Mouse (Mus musculus) liver, embryonic 15.5 days (tissue): Measurements from ENCODE around the gene Arl4a. TPM values are rescaled to one million over a fixed set of nuclear protein-coding genes. Genes with fewer than 3 reads are reported as not detected.

Source experiments
- ATAC-seq: fragments of 200-750 bp; cut with Nextera tagmentation; 2 replicates; pipeline ENCODE4 v1.8.0; 2017; ENCODE audit warnings: moderate number of reproducible peaks, mild to moderate bottlenecking, moderate library complexity; ENCODE audit not compliant: insufficient read depth
- H3K27ac ChIP-seq: fragments of 300-500 bp; sonication (generic); replicated peaks from 2 replicates; pipeline ENCODE4 v1.5.1; 2015; ENCODE audit warnings: mild to moderate bottlenecking, inconsistent platforms
- H3K27me3 ChIP-seq: fragments of 300-500 bp; sonication (generic); 2 replicates; pipeline ENCODE4 v1.6.1; 2015; ENCODE audit warnings: mild to moderate bottlenecking, inconsistent platforms
- H3K36me3 ChIP-seq: fragments of 300-500 bp; sonication (generic); replicated peaks from 2 replicates; pipeline ENCODE4 v1.6.1; 2015; ENCODE audit warnings: moderate library complexity, mild to moderate bottlenecking, inconsistent platforms
- H3K4me1 ChIP-seq: fragments of 300-500 bp; sonication (generic); replicated peaks from 2 replicates; pipeline ENCODE4 v1.6.1; 2015; ENCODE audit warnings: inconsistent platforms
- H3K4me2 ChIP-seq: fragments of 300-500 bp; sonication (generic); 2 replicates; pipeline ENCODE4 v1.6.1; 2015; ENCODE audit warnings: moderate library complexity, mild to moderate bottlenecking, inconsistent platforms
- H3K4me3 ChIP-seq: fragments of 300-500 bp; sonication (generic); replicated peaks from 2 replicates; pipeline ENCODE4 v1.5.1; 2015; ENCODE audit warnings: mild to moderate bottlenecking, inconsistent platforms
- H3K9ac ChIP-seq: fragments of 300-500 bp; sonication (generic); 2 replicates; pipeline ENCODE4 v1.6.1; 2015; ENCODE audit warnings: moderate library complexity, mild to moderate bottlenecking, inconsistent platforms
- H3K9me3 ChIP-seq: fragments of 300-500 bp; sonication (generic); replicated peaks from 2 replicates; pipeline ENCODE4 v1.6.1; 2016; ENCODE audit warnings: inconsistent platforms
- WGBS: fragments of 180-500 bp; shearing (Covaris S2); methylation state at CpG from one replicate; pipeline ENCODE4 v1.1.7; 2015; ENCODE audit warnings: mixed read lengths; ENCODE audit not compliant: insufficient replicate concordance; 5-methylcytosine and 5-hydroxymethylcytosine counted together
- polyA plus RNA-seq: library from polyadenylated mRNA; unstranded; fragments of >200 nt; fragmentation: Nextera tagmentation; extraction: Ambion mirVana; gene quantifications from 2 replicates; pipeline ENCODE4 v1.2.1, GENCODE M21; 2015

Arl4a gene
- polyA plus RNA-seq, 1 experiment from 2014 or later = 91.3 TPM

DNA sequence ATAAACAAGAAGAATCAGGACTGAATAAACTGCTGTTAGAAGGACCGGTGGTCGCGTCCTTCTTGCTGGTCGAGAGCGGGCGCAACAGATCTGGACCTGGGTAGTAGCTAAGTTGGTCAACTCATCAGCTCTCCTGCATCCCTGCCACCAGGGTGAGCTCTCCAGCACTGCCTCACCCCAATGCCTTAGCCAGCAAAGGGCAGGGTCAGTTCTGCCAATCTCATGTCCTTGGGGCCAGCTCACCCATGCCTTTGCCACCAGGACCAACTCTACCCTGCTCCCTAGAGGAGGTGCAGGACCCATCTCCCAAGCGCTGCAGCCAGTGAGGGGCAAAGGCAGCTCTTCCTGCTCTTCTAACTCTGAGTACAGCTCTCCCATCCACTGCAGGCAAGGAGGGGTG is 52.2 kb downstream of the Arl4a start:
- WGBS = 78% methylated on average over 7 of the region's 7 CpGs
- no peak overlapping the region for H3K9ac ChIP-seq
- H3K36me3 ChIP-seq = no peaks in the 10 kb centered on the region
- no peaks in the 10 kb centered on the region for H3K9me3 ChIP-seq
- H3K27ac ChIP-seq = no peak overlapping the region
- ATAC-seq = no peak
- H3K4me2 ChIP-seq = no peak overlapping the region
- no peaks in the 10 kb centered on the region for H3K4me1 ChIP-seq
- H3K4me3 ChIP-seq = no peak overlapping the region
- H3K27me3 ChIP-seq = no peaks in the 10 kb centered on the region

DNA sequence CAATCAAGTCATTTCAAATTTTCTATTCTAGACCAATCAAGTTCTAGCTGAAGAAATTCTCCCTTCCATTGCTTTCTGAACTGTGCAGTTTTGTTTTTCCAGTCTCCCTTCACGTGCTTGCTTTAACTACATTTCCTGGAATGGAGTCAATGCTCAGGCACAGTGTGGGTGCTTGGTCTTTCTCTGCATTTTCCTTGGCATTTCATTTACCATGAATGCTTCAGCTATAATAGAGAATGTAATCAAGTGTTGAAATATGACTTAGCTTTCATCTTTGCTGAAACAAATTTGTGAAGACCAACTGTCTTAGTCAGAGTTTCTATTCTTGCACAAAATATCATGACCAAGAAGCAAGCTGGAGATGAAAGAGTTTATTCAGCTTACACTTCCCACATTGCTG is 58.0 kb downstream of the Arl4a start:
- Histone ChIP-seq H3K4me3 (no peak overlapping the region), H3K27ac (no peak overlapping the region), H3K27me3 (no peaks in the 10 kb centered on the region), H3K9me3 (no peaks in the 10 kb centered on the region), H3K9ac (no peak overlapping the region), H3K4me2 (no peak overlapping the region), H3K36me3 (no peaks in the 10 kb centered on the region), H3K4me1 (no peaks in the 10 kb centered on the region)
- WGBS = 44% methylated on average over 1 of the region's 1 CpGs
- no peak for ATAC-seq

DNA sequence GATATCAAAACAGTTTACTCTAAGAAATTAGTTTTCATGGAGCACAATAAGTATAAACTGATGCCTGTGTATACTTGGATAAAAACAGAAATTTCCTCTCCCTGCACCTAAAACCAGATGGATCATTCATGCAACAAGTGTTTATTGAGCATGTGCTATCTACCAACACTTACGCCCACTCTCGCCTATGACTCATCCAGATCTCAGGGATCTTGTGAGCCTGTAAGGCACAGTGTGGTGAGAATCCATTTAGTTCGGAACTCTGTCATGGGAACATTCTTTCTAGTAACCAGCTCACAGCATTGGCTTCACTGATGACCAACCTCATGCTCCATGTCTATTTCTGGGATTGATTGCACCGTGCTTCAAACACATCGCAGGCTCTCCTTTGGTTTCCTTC is 58.8 kb downstream of the Arl4a start:
- Histone ChIP-seq H3K4me1 (no peaks in the 10 kb centered on the region), H3K4me2 (no peak overlapping the region), H3K27me3 (no peaks in the 10 kb centered on the region), H3K36me3 (no peaks in the 10 kb centered on the region), H3K27ac (no peak overlapping the region), H3K4me3 (no peak overlapping the region), H3K9me3 (no peaks in the 10 kb centered on the region), H3K9ac (no peak overlapping the region)
- 80% methylated on average over 5 of the region's 5 CpGs for WGBS
- no peak for ATAC-seq

DNA sequence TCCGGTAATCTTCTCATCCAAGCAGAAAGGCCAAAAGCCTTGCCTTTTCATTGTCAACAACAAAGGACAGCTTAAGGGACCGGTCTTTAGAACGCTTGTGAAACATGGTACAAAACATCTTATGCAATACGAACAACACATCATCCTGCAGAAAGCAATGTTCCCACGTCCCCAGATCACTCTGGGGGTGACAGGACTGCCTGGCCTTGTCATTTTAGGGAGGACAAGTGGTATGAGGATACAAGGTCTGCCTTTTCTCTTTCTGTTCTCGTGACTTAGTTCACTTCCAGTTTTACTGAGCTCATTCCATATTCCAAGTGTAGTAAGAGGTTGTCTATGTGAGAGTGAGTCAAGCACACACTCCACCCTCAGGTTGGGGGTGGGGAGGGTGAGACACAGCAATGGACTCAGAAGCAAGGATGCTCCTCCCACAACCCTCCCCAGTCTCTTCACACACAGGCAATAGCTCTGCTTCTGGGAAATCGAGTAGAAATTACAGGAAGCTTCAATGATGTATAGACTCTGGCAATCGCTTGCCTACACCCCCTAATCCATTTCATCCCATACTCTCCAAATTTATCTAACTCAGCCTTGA is 59.7 kb downstream of the Arl4a start:
- no peak for ATAC-seq
- no peak overlapping the region for H3K4me2 ChIP-seq

DNA sequence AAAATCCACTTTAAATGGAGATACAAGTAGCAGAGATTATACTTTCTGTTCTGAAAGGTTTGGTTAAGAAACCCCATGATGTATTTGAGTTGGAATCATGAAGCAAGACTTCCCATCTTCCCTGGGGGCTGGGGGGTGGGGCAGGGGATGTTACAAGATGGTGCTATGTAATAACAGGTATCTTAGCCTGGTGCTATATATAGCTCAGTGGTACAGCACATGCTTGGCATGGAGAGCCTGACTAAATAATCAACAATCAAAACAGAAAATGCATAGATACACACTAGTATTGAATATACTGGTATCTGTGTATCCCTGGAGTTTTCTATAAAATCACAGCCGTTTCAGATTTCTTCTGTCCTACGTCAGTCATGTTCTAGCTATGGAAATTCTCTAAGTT is 61.4 kb downstream of the Arl4a start:
- Histone ChIP-seq H3K36me3 (no peaks in the 10 kb centered on the region), H3K4me3 (no peak overlapping the region), H3K27me3 (no peaks in the 10 kb centered on the region), H3K27ac (no peak overlapping the region), H3K4me2 (no peak overlapping the region), H3K4me1 (no peaks in the 10 kb centered on the region), H3K9ac (no peak overlapping the region), H3K9me3 (no peaks in the 10 kb centered on the region)
- 73% methylated on average over 2 of the region's 2 CpGs for WGBS
- ATAC-seq = no peak

More for the DNA sequence above, 59.7 kb downstream of the Arl4a start:
- no peaks in the 10 kb centered on the region for H3K27me3 ChIP-seq
- no peaks in the 10 kb centered on the region for H3K4me1 ChIP-seq
- H3K9ac ChIP-seq = no peak overlapping the region
- WGBS = 63% methylated on average over 8 of the region's 8 CpGs
- H3K9me3 ChIP-seq = no peaks in the 10 kb centered on the region
- no peak overlapping the region for H3K27ac ChIP-seq
- no peaks in the 10 kb centered on the region for H3K36me3 ChIP-seq
- H3K4me3 ChIP-seq = no peak overlapping the region

DNA sequence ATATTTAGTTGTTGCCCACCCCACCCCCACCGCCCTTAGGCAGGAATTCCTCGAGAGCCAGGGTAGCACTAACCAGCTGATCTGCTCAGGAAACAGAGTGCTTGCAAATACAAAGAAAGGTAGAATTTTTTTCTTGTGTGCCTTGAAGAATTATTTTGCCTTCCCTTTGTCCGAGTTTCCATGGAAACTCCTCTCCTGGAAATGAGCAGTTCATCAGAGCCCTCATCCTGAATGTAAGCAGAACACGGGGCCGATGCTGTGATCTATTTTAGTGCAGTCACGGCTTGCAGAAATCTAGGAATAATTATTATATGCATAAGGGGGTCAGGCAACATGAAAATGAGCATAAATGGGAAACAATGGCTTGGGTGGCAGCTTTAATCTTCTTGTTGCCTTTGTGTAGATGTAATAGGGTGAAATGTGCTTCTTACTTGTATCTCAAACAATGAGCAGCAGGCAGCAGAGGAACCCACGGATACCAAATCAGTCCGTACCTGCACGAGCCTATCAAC is 61.9 kb downstream of the Arl4a start:
- no peaks in the 10 kb centered on the region for H3K36me3 ChIP-seq
- H3K9ac ChIP-seq = no peak overlapping the region
- WGBS = 54% methylated on average over 9 of the region's 9 CpGs
- H3K9me3 ChIP-seq = no peaks in the 10 kb centered on the region
- no peak overlapping the region for H3K4me3 ChIP-seq
- ATAC-seq = no peak
- H3K4me1 ChIP-seq = no peaks in the 10 kb centered on the region
- no peaks in the 10 kb centered on the region for H3K27me3 ChIP-seq
- H3K4me2 ChIP-seq = no peak overlapping the region
- no peak overlapping the region for H3K27ac ChIP-seq

DNA sequence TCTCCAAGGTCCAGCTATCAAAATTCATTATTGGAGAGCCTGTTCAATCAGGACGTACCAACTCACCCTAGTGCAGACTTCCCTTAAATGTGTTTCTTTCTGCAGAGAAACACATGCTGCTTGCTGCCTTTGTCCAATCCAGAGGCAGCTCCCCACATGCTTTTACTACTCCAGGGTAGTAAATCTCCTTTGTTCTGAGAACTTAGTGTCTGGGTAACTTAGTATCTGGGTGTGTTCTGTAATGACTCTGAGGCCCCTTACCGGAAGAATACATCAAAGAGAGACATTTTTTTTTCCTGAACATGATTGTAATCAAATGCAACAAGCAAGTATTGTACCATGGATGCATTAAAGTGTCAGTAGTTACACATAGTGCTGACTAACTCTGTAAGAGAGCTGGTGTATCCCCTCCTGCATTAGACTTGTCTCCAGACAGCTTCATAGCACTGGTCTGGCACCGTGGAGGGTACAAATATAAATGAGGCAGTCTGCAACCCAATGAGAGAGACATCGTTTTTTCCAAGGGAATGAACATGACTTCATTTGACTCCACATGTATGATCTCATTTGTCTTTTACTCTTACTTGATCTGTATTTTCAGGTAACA is 62.7 kb downstream of the Arl4a start:
- H3K9me3 ChIP-seq = no peaks in the 10 kb centered on the region
- WGBS = 52% methylated on average over 4 of the region's 4 CpGs
- no peak overlapping the region for H3K9ac ChIP-seq
- no peaks in the 10 kb centered on the region for H3K36me3 ChIP-seq
- H3K4me1 ChIP-seq = no peaks in the 10 kb centered on the region
- no peak overlapping the region for H3K4me3 ChIP-seq
- H3K27me3 ChIP-seq = no peaks in the 10 kb centered on the region
- H3K27ac ChIP-seq = no peak overlapping the region
- no peak for ATAC-seq
- H3K4me2 ChIP-seq = no peak overlapping the region

DNA sequence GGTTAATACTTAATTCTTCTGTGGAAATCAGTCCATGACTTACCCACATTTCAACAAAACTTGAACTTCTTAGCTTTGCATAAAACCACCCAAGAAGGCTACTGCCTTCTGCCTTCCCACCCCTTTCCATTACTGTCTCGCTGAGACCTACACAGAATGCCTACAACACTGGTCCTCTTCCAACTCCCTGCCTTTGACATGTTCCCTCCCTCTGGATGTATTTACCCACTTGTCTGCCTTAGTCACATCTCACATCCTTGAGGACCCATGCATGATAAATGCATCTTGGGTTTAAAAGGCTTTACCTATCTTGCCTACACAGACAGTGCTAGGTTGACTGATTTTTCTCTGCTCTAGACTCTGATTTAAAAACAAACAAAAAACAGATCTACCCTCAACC is 63.6 kb downstream of the Arl4a start:
- H3K9me3 ChIP-seq = no peaks in the 10 kb centered on the region
- no peaks in the 10 kb centered on the region for H3K27me3 ChIP-seq
- no peak overlapping the region for H3K4me3 ChIP-seq
- H3K36me3 ChIP-seq = no peaks in the 10 kb centered on the region
- H3K27ac ChIP-seq = no peak overlapping the region
- WGBS = 63% methylated on average over 1 of the region's 1 CpGs
- H3K9ac ChIP-seq = no peak overlapping the region
- no peak overlapping the region for H3K4me2 ChIP-seq
- ATAC-seq = no peak
- no peaks in the 10 kb centered on the region for H3K4me1 ChIP-seq

DNA sequence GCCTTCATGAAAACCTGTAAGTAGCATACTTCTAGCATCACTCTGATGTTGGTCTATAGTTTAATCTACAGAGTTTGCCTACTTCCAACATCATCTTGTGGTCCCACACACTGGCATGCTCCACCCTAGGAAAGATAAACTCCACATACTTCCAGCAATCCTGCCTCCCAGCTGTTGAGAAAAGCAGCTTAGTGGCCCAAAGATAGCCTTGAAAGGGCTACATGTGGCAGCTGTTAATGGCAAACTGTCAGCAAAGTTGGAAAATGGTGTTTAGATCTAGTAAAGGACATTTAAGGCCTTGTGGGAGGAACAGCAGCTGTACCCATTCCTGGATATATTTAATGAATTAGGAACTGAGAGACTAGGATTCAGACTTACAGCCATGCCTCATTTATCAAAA is 68.3 kb downstream of the Arl4a start:
- no peak for ATAC-seq
- Histone ChIP-seq H3K9me3 (no peaks in the 10 kb centered on the region), H3K9ac (no peak overlapping the region), H3K36me3 (no peaks in the 10 kb centered on the region), H3K4me3 (no peak overlapping the region), H3K4me1 (no peaks in the 10 kb centered on the region), H3K4me2 (no peak overlapping the region), H3K27me3 (no peaks in the 10 kb centered on the region), H3K27ac (no peak overlapping the region)

DNA sequence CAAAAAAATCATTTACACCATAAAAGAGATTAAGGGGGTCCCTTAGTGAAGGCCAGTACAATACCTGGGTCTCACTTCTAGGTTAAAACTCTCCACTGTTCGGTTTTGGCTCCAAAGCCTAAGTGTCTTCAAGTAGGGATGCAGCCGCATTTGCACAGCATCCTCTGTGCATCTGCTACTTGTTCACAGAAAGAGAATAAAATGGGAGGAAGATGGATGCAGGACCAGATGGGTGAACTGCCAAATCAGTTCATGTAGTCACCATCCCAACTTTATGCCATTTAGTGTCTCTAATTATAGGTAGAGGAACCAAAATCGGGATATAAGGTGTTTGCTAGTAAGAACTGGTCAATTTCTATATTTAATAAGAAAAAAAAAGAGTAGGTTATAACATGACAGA is 69.7 kb downstream of the Arl4a start:
- Histone ChIP-seq H3K27me3 (no peaks in the 10 kb centered on the region), H3K4me1 (no peaks in the 10 kb centered on the region), H3K9me3 (no peaks in the 10 kb centered on the region), H3K4me2 (no peak overlapping the region), H3K36me3 (no peaks in the 10 kb centered on the region), H3K27ac (no peak overlapping the region), H3K9ac (no peak overlapping the region), H3K4me3 (no peak overlapping the region)
- WGBS = 64% methylated on average over 3 of the region's 3 CpGs
- ATAC-seq = no peak

DNA sequence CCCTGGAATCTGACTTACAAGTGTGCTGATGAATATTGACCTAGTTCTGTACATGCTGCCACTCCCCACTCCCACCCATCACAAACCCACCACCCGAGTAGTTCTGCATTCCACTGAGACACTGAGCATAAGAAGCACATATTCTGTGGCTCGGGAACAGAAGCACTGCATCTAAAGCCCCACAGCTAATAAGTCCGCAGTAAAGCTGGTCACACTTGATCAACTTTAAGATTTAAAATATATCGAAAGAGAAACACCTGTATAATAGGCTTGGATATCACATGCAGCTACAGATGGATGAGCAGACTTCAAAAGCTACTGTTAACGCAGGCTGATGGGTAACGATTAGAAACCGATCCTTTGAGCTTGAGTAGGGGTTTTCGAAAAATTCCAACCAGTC is 78.7 kb downstream of the Arl4a start:
- H3K9ac ChIP-seq = no peak overlapping the region
- no peak for ATAC-seq
- no peaks in the 10 kb centered on the region; the same call in 1 of the 2 replicates for H3K9me3 ChIP-seq
- H3K36me3 ChIP-seq = no peaks in the 10 kb centered on the region
- H3K4me1 ChIP-seq = no peaks in the 10 kb centered on the region
- H3K27ac ChIP-seq = no peak overlapping the region
- WGBS = 64% methylated on average over 8 of the region's 8 CpGs
- H3K4me3 ChIP-seq = no peak overlapping the region
- no peaks in the 10 kb centered on the region for H3K27me3 ChIP-seq
- H3K4me2 ChIP-seq = no peak overlapping the region
